Mouse (Mus musculus): ENCODE results near the gene Zbtb5. TPM values are rescaled to one million over a fixed set of nuclear protein-coding genes. Genes with fewer than 3 reads are reported as not detected.
"Not testable (repeated sequence)": the region's sequence is repeated elsewhere in the genome, so short reads cannot be mapped to it uniquely, and the experiment has no call there.

Zbtb5 gene
- total RNA-seq, 2 experiments from 2014 or later: 2.3 to 3.0 TPM

GRCm38 (mm10) chr4:44998071-44998470, 14.1 kb downstream of the Zbtb5 start:
- Histone ChIP-seq H3K4me3 (no peak overlapping the region), H3K27ac (no peak overlapping the region)
- intact Hi-C loops (cut with DNase I): no loop called here
- TF ChIP-seq CTCF (IDR thresholded peaks at IDR 0.05): no peak
- DNase-seq: no peak

GRCm38 (mm10) chr4:44994776-44995175, 17.4 kb downstream of the Zbtb5 start:
- no peak for DNase-seq
- Histone ChIP-seq H3K27ac (no peak overlapping the region), H3K4me3 (no peak overlapping the region)
- intact Hi-C loops (cut with DNase I): no loop called here
- no peak for TF ChIP-seq CTCF (IDR thresholded peaks at IDR 0.05)

GRCm38 (mm10) chr4:44993847-44994246, 18.4 kb downstream of the Zbtb5 start:
- DNase-seq: no peak
- intact Hi-C loops (cut with DNase I): no loop called here
- no peak for TF ChIP-seq CTCF (IDR thresholded peaks at IDR 0.05)

GRCm38 (mm10) chr4:44993179-44993578, 19.0 kb downstream of the Zbtb5 start:
- peak overlapping the region; percentile 24; the same call in 1 of the 2 replicates for H3K27ac ChIP-seq
- DNase-seq: peak; percentile 42
- intact Hi-C loops (cut with DNase I); H3K4me3 ChIP-seq: not testable (repeated sequence)

More at GRCm38 (mm10) chr4:44993847-44994246, 18.4 kb downstream of the Zbtb5 start:
- Histone ChIP-seq H3K27ac (no peak overlapping the region), H3K4me3 (no peak overlapping the region)

GRCm38 (mm10) chr4:44992330-44992729, 19.9 kb downstream of the Zbtb5 start:
- intact Hi-C loops (cut with DNase I); DNase-seq; H3K27ac ChIP-seq; H3K4me3 ChIP-seq: not testable (repeated sequence)

GRCm38 (mm10) chr4:44990560-44990959, 21.7 kb downstream of the Zbtb5 start:
- Histone ChIP-seq H3K27ac (no peak overlapping the region), H3K4me3 (no peak overlapping the region)
- intact Hi-C loops (cut with DNase I): no loop called here
- DNase-seq: no peak
- TF ChIP-seq CTCF (IDR thresholded peaks at IDR 0.05): no peak

GRCm38 (mm10) chr4:44983131-44983740, 29.0 kb downstream of the Zbtb5 start:
- intact Hi-C loops (cut with DNase I): no loop called here
- Histone ChIP-seq H3K4me3 (no peak overlapping the region), H3K27ac (no peak overlapping the region)
- no peak for TF ChIP-seq CTCF (IDR thresholded peaks at IDR 0.05)
- no peak for DNase-seq

- intact Hi-C loops (cut with DNase I): no loop called here
- no peak overlapping the region for H3K4me3 ChIP-seq
- no peak for DNase-seq
- TF ChIP-seq CTCF (IDR thresholded peaks at IDR 0.05): no peak
- peak overlapping the region; percentile 95; the same call in 1 of the 2 replicates for H3K27ac ChIP-seq
Measured at GRCm38 (mm10) chr4:44982440-44983130, 29.6 kb downstream of the Zbtb5 start.

GRCm38 (mm10) chr4:44981974-44982287, 30.3 kb downstream of the Zbtb5 start:
- TF ChIP-seq CTCF (IDR thresholded peaks at IDR 0.05): no peak
- peak overlapping the region; percentile 89 for H3K4me3 ChIP-seq
- H3K27ac ChIP-seq: peak overlapping the region; percentile 95
- no peak for DNase-seq
- intact Hi-C loops (cut with DNase I): loop anchor here (2.0 kb wide), 1 partner anchor 29 kb away; no protein-coding TSS in a partner anchor

- Histone ChIP-seq H3K4me3 (peak within 1 kb of the TSS; percentile 89), H3K27ac (peak within 1 kb of the TSS; percentile 95)
- DNase-seq: peak; percentile 89
- peak; percentile 53 for TF ChIP-seq CTCF (IDR thresholded peaks at IDR 0.05)
- intact Hi-C loops (cut with DNase I): loop anchor here (2.0 kb wide), 1 partner anchor 29 kb away; no protein-coding TSS in a partner anchor
Measured at GRCm38 (mm10) chr4:44981280-44981973, 30.8 kb downstream of the Zbtb5 start, which contains the start of gene Grhpr. Gene Grhpr, plus strand, starts transcription at chr4:44981395.

- DNase-seq: no peak
- Histone ChIP-seq H3K4me3 (no peak overlapping the region), H3K27ac (no peak overlapping the region)
- no peak for TF ChIP-seq CTCF (IDR thresholded peaks at IDR 0.05)
- intact Hi-C loops (cut with DNase I): loop anchor here (2.0 kb wide), 1 partner anchor 31 kb away; no protein-coding TSS in a partner anchor
Measured at GRCm38 (mm10) chr4:44979794-44980338, 32.3 kb downstream of the Zbtb5 start.

GRCm38 (mm10) chr4:44978175-44978574, 34.0 kb downstream of the Zbtb5 start:
- DNase-seq: no peak
- intact Hi-C loops (cut with DNase I): no loop called here
- H3K27ac ChIP-seq: no peak overlapping the region

More at GRCm38 (mm10) chr4:44978175-44978574, 34.0 kb downstream of the Zbtb5 start:
- TF ChIP-seq CTCF (IDR thresholded peaks at IDR 0.05): no peak
- H3K4me3 ChIP-seq: no peak overlapping the region
